Mouse (Mus musculus): Measurements from ENCODE around the gene Pex12.
A peak's percentile ranks its signal among the peaks of the same experiment; 100 is the strongest.
"Not testable (repeated sequence)": the region's sequence is repeated elsewhere in the genome, so short reads cannot be mapped to it uniquely, and the experiment has no call there.

The Pex12 gene

GRCm38 (mm10) chr11:83289036-83289435 lies 13.3 kb downstream of the Pex12 start:
- DNase-seq (ENCODE audit: low spot score in 2 of 2), result no peak

- no peak for DNase-seq (ENCODE audit: low spot score in 2 of 2)
These were observed 15.8 kb downstream of the Pex12 start, which contains the start of gene Slfn14 for GRCm38 (mm10) chr11:83286566-83286965. Gene Slfn14 (minus strand): TSS chr11:83286726.

- no peak for DNase-seq (ENCODE audit: low spot score in 2 of 2)
These were observed 16.8 kb downstream of the Pex12 start for GRCm38 (mm10) chr11:83285627-83286026.

GRCm38 (mm10) chr11:83282084-83282483 lies 20.3 kb downstream of the Pex12 start:
- no peak for DNase-seq (ENCODE audit: low spot score in 2 of 2)

- no peak for DNase-seq (ENCODE audit: low spot score in 2 of 2)
These were observed 22.7 kb downstream of the Pex12 start for GRCm38 (mm10) chr11:83279691-83280090.

- DNase-seq (ENCODE audit: low spot score in 2 of 2), result no peak
These were observed 23.4 kb downstream of the Pex12 start for GRCm38 (mm10) chr11:83279024-83279423.

GRCm38 (mm10) chr11:83276251-83276650 lies 26.1 kb downstream of the Pex12 start:
- DNase-seq (ENCODE audit: low spot score in 2 of 2), result no peak

- DNase-seq (ENCODE audit: low spot score in 2 of 2), result no peak
These were observed 30.2 kb downstream of the Pex12 start for GRCm38 (mm10) chr11:83271951-83272843.

- peak; percentile 60 to 67 for DNase-seq (ENCODE audit: low spot score in 2 of 2)
These were observed 31.0 kb downstream of the Pex12 start for GRCm38 (mm10) chr11:83271151-83271950.

- DNase-seq (ENCODE audit: low spot score in 2 of 2), result no peak
These were observed 31.6 kb downstream of the Pex12 start for GRCm38 (mm10) chr11:83270842-83271150.

- no peak for DNase-seq (ENCODE audit: low spot score in 2 of 2)
These were observed 39.2 kb downstream of the Pex12 start for GRCm38 (mm10) chr11:83263146-83263545.

- DNase-seq (ENCODE audit: low spot score in 2 of 2), result no peak
These were observed 39.7 kb downstream of the Pex12 start for GRCm38 (mm10) chr11:83262673-83263072.

GRCm38 (mm10) chr11:83257211-83257610 lies 45.2 kb downstream of the Pex12 start:
- not testable (repeated sequence) for DNase-seq (ENCODE audit: low spot score in 2 of 2)
